Mouse (Mus musculus) liver, embryonic 16.5 days (tissue): ENCODE measurements around the gene Tnfrsf9. TPM values are rescaled to one million over a fixed set of nuclear protein-coding genes. Genes with fewer than 3 reads are reported as not detected.

Source experiments
- ATAC-seq: fragments of 200-750 bp; cut with Nextera tagmentation; 2 replicates; pipeline ENCODE4 v1.8.0; 2017; ENCODE audit warnings: low read depth, mild to moderate bottlenecking, moderate number of reproducible peaks, moderate library complexity
- H3K27ac ChIP-seq: fragments of 300-500 bp; sonication (generic); 2 replicates; pipeline ENCODE4 v1.5.1; 2014; ENCODE audit warnings: mild to moderate bottlenecking, low read length
- H3K27me3 ChIP-seq: fragments of 300-500 bp; sonication (generic); 2 replicates; pipeline ENCODE4 v1.6.1; 2014; ENCODE audit warnings: low read depth, low read length, mixed read lengths; ENCODE audit not compliant: control insufficient read depth, insufficient read depth
- H3K36me3 ChIP-seq: fragments of 300-500 bp; sonication (generic); 2 replicates; pipeline ENCODE4 v1.6.1; 2014; ENCODE audit warnings: mild to moderate bottlenecking; ENCODE audit not compliant: control insufficient read depth, insufficient read depth
- H3K4me1 ChIP-seq: fragments of 300-500 bp; sonication (generic); 2 replicates; pipeline ENCODE4 v1.6.1; 2014; ENCODE audit warnings: low read depth, low read length, mixed read lengths; ENCODE audit not compliant: control insufficient read depth
- H3K4me2 ChIP-seq: fragments of 300-500 bp; sonication (generic); 2 replicates; pipeline ENCODE4 v1.6.1; 2014; ENCODE audit warnings: low read depth, low read length, mixed read lengths
- H3K4me3 ChIP-seq: fragments of 300-500 bp; sonication (generic); 2 replicates; pipeline ENCODE4 v1.5.1; 2014; ENCODE audit warnings: low read depth, mild to moderate bottlenecking, low read length
- H3K9ac ChIP-seq: fragments of 300-500 bp; sonication (generic); 2 replicates; pipeline ENCODE4 v1.6.1; 2014; ENCODE audit warnings: low read depth, low read length
- H3K9me3 ChIP-seq: fragments of 300-500 bp; sonication (generic); replicated peaks from 2 replicates; pipeline ENCODE4 v1.6.1; 2016; ENCODE audit warnings: low read length; ENCODE audit not compliant: control insufficient read depth
- WGBS: fragments of 180-500 bp; shearing (Covaris S2); extraction: QIAGEN DNeasy Blood & Tissue Kit; methylation state at CpG from one replicate; pipeline ENCODE4 v1.1.7; 2014; ENCODE audit not compliant: insufficient replicate concordance; 5-methylcytosine and 5-hydroxymethylcytosine counted together
- polyA plus RNA-seq: library from polyadenylated mRNA; unstranded; fragments of >200 nt; fragmentation: Nextera tagmentation; extraction: Ambion mirVana; gene quantifications from 2 replicates; pipeline ENCODE4 v1.2.1, GENCODE M21; 2015

Gene Tnfrsf9
- polyA plus RNA-seq, 1 experiment from 2014 or later, result 0.20 TPM

GRCm38 (mm10) chr4:150963711-150964110, 49.3 kb downstream of the Tnfrsf9 start:
- H3K27me3 ChIP-seq, result no peaks in the 10 kb centered on the region
- H3K9ac ChIP-seq, result no peak overlapping the region
- no peaks in the 10 kb centered on the region for H3K9me3 ChIP-seq
- no peaks in the 10 kb centered on the region for H3K36me3 ChIP-seq
- ATAC-seq, result no peak
- no peak overlapping the region for H3K4me2 ChIP-seq
- H3K4me3 ChIP-seq, result no peak overlapping the region
- H3K27ac ChIP-seq, result no peak overlapping the region
- WGBS, result 36% methylated on average over 2 of the region's 2 CpGs
- no peaks in the 10 kb centered on the region; the same call in 1 of the 2 replicates for H3K4me1 ChIP-seq

- Histone ChIP-seq H3K4me3 (peak overlapping the region; percentile 34), H3K27ac (no peak overlapping the region), H3K4me2 (peak overlapping the region; percentile 54), H3K9me3 (no peaks in the 10 kb centered on the region), H3K4me1 (no peaks in the 10 kb centered on the region; the same call in 1 of the 2 replicates), H3K36me3 (no peaks in the 10 kb centered on the region), H3K27me3 (no peaks in the 10 kb centered on the region), H3K9ac (no peak overlapping the region; the same call in 1 of the 2 replicates)
- peak; percentile 48; the same call in 1 of the 2 replicates for ATAC-seq
- WGBS, result 7% methylated on average over 25 of the region's 25 CpGs
Measured at GRCm38 (mm10) chr4:150964635-150965554, 50.5 kb downstream of the Tnfrsf9 start.

- no peak overlapping the region for H3K9ac ChIP-seq
- no peak overlapping the region for H3K4me3 ChIP-seq
- no peaks in the 10 kb centered on the region for H3K9me3 ChIP-seq
- no peak overlapping the region for H3K27ac ChIP-seq
- WGBS, result 63% methylated on average over 11 of the region's 11 CpGs
- H3K4me1 ChIP-seq, result no peaks in the 10 kb centered on the region; the same call in 1 of the 2 replicates
- H3K4me2 ChIP-seq, result no peak overlapping the region
- no peaks in the 10 kb centered on the region for H3K27me3 ChIP-seq
- H3K36me3 ChIP-seq, result no peaks in the 10 kb centered on the region
- no peak for ATAC-seq
Measured at GRCm38 (mm10) chr4:150965555-150965951, 51.2 kb downstream of the Tnfrsf9 start.

- no peak overlapping the region for H3K4me3 ChIP-seq
- no peaks in the 10 kb centered on the region for H3K36me3 ChIP-seq
- 10% methylated on average over 7 of the region's 7 CpGs for WGBS
- H3K27ac ChIP-seq, result no peak overlapping the region
- no peak for ATAC-seq
- no peak overlapping the region for H3K4me2 ChIP-seq
- H3K9ac ChIP-seq, result no peak overlapping the region
- H3K4me1 ChIP-seq, result no peaks in the 10 kb centered on the region; the same call in 1 of the 2 replicates
- no peaks in the 10 kb centered on the region for H3K9me3 ChIP-seq
- H3K27me3 ChIP-seq, result no peaks in the 10 kb centered on the region
Measured at GRCm38 (mm10) chr4:150966556-150966955, 52.2 kb downstream of the Tnfrsf9 start.

GRCm38 (mm10) chr4:150968956-150969355, 54.6 kb downstream of the Tnfrsf9 start:
- Histone ChIP-seq H3K4me1 (no peaks in the 10 kb centered on the region; the same call in 1 of the 2 replicates), H3K9me3 (no peaks in the 10 kb centered on the region), H3K4me3 (no peak overlapping the region), H3K36me3 (no peaks in the 10 kb centered on the region), H3K9ac (no peak overlapping the region), H3K27me3 (no peaks in the 10 kb centered on the region), H3K4me2 (no peak overlapping the region), H3K27ac (no peak overlapping the region)
- ATAC-seq, result no peak
- WGBS, result 63% methylated on average over 8 of the region's 8 CpGs

- Histone ChIP-seq H3K36me3 (no peaks in the 10 kb centered on the region), H3K4me3 (no peak overlapping the region), H3K9me3 (no peaks in the 10 kb centered on the region), H3K4me1 (no peaks in the 10 kb centered on the region), H3K27ac (no peak overlapping the region), H3K27me3 (no peaks in the 10 kb centered on the region), H3K4me2 (no peak overlapping the region), H3K9ac (no peak overlapping the region)
- no peak for ATAC-seq
- 58% methylated on average over 8 of the region's 8 CpGs for WGBS
Measured at GRCm38 (mm10) chr4:150973264-150973663, 58.9 kb downstream of the Tnfrsf9 start.

- Histone ChIP-seq H3K27me3 (no peaks in the 10 kb centered on the region), H3K4me3 (no peak overlapping the region), H3K4me2 (no peak overlapping the region), H3K27ac (no peak overlapping the region), H3K9ac (no peak overlapping the region), H3K36me3 (no peaks in the 10 kb centered on the region), H3K4me1 (no peaks in the 10 kb centered on the region), H3K9me3 (no peaks in the 10 kb centered on the region)
- WGBS, result 17% methylated on average over 1 of the region's 1 CpGs
- no peak for ATAC-seq
Measured at GRCm38 (mm10) chr4:150975145-150975544, 60.8 kb downstream of the Tnfrsf9 start.

GRCm38 (mm10) chr4:150978156-150978910, 64.0 kb downstream of the Tnfrsf9 start:
- H3K36me3 ChIP-seq, result no peaks in the 10 kb centered on the region
- no peaks in the 10 kb centered on the region for H3K27me3 ChIP-seq
- H3K27ac ChIP-seq, result no peak overlapping the region
- H3K4me3 ChIP-seq, result no peak overlapping the region
- no peaks in the 10 kb centered on the region for H3K9me3 ChIP-seq
- WGBS, result 75% methylated on average over 21 of the region's 21 CpGs
- no peaks in the 10 kb centered on the region for H3K4me1 ChIP-seq
- H3K9ac ChIP-seq, result no peak overlapping the region
- H3K4me2 ChIP-seq, result no peak overlapping the region
- no peak for ATAC-seq

GRCm38 (mm10) chr4:150979455-150979854, 65.1 kb downstream of the Tnfrsf9 start:
- no peaks in the 10 kb centered on the region for H3K36me3 ChIP-seq
- H3K9me3 ChIP-seq, result no peaks in the 10 kb centered on the region
- H3K4me2 ChIP-seq, result no peak overlapping the region
- no peak overlapping the region for H3K9ac ChIP-seq
- H3K27me3 ChIP-seq, result no peaks in the 10 kb centered on the region
- WGBS, result 74% methylated on average over 9 of the region's 9 CpGs
- no peaks in the 10 kb centered on the region for H3K4me1 ChIP-seq
- no peak overlapping the region for H3K4me3 ChIP-seq
- no peak for ATAC-seq
- H3K27ac ChIP-seq, result no peak overlapping the region
